Mouse (Mus musculus) embryo, embryonic 9.5 days (tissue): ENCODE measurements around the gene Ankrd63.
"Not testable (repeated sequence)": the region's sequence is repeated elsewhere in the genome, so short reads cannot be mapped to it uniquely, and the experiment has no call there.

Source experiments
- DNase-seq: peaks from one replicate; pipeline ENCODE4 v3.0.0-alpha.2; 2017; ENCODE audit errors: extremely low spot score

Gene Ankrd63

DNA sequence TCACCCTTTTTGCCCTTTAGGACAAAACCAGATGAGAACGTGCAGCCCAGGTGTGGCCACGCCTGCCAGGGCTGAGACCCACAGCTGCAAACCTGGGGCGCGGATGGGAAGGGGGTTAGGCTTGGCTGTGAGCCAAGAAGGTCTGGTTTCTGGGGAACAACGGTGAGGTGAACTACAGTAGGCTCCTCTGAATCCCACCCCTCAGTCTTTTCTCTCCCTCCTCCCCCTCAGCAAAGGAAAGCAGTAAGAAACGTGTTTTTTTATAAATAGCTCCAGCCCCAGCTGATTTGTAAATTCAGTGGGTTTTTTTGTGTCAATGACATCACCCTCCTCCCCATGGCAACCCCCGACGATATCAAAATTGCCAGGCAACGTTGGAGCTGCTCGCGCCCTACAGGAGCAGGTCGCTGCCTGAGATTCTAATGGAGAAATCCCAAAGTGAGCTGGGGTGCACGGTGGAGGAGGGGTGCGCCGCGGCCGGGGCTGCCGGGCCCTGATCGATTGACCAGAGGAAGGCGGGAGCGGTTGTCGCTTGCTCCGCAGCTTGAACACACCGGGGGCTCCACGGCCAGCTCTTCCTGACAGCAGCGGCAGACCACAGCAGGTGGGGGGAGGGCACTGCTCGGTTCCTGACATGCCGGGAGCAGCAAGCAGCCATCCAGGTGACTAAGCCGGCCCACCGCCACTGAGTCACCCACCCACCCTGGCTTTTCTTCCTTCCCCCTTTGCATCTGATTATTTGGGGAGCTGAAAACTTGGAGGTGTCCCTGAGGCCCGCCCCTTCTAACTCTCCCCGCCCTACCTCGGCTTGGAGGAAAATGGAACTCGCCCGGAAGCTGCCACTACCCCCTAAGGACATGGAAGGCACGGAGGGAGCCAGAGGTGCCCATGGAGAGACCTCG lies 40.6 kb downstream of the Ankrd63 start, which contains the start of gene Pak6:
Gene Pak6 (plus strand): TSS at position 402 of the 902 bp plus-strand sequence.
- no peak for DNase-seq

DNA sequence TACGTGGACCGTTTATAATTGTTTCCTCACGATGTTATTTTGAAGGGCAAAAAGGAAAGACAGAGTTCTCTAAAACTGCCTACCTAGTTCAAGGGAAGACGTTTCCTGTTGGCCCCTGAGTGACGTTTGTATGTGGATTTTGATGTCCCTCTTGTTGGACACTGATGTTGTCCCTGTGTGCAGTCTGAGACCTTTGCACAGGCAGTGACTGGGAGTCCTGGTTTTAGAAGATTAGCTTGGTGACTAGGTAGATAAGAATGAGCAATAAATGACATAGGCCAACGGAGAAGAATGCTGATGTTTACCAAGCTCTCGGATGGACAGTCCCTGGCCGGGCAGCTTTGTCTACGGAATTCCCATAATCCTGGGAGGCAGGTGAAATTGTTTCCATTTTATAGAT lies 41.9 kb downstream of the Ankrd63 start:
- no peak for DNase-seq

DNA sequence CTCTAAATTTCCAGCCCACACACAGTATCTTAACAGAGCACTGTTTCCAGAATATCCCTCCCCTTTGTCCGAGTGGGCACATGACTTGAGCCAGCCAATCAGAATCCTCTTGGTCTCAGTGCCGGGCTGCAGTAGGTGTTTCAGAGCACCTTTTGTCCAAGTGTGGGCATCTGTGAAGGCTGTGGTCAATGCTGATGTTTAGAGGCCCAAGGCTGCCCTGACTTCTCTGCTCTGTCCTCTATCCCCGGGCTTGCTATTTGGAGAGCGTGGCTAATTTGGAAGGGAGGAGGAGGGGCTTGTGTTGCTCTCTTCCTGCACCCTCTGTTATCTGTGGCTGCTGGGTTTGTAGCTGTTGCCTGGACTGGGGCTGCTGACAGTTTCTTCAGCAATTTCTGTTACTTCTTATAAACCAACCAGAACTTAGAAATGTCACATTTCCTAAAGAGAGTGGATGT lies 43.7 kb downstream of the Ankrd63 start:
- DNase-seq: peak; percentile 55

DNA sequence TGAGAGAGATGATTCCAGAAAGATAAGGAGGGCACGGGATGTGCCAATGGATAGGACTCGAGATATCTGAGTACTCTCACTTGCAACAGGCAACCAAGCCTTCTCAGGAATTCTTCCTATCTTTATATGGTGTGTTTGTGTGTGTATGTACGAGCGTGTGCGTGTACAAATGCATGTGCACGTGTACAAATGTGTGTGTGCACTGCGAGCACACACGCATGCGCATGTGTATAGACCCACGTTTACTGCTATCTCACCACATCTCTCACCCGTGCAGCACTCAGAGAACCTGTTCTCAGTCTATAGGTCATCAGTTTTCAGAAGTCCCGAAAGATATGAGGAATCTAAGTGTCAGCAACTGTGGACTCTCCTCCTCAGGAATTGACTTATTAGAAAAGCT lies 44.3 kb downstream of the Ankrd63 start:
- DNase-seq: no peak

DNA sequence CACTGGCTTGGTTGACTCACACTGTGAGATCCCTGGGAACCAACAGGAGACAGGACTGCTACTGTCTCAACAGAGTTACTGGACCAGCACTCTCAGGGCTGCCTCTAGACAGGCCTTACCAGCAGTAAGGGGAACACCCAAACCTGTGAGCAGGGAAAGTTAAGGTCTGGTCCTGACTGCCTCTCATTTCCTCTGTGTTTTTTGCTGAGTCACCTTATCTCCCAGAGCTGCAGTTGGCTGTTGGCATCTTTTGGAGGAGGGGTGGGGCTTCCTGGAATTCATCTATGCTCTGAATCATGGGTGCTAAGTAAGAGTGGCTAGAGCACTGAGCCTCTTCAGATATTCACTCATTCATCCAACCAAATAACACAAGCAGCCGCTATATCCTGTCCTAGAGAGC lies 44.7 kb downstream of the Ankrd63 start:
- no peak for DNase-seq

DNA sequence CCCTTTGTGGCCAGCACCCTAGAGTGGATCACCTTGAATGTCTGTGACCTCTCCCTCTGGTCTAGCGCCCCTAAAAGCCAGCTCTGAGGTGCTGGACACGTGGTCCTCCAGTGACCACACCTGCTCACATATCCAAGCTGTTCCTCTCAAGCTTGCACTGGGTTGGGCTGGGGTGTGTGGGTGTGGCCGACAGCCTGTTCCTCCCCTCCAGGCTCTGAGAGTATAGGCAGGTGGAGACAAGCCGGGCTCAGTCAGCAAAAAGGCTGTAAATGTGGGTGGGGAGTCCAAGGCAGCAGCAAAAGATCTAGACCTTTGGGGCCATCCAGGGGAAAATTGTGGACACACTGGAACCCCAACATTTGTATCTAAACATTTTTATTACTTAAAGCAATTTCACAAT lies 45.3 kb downstream of the Ankrd63 start:
- DNase-seq: no peak

DNA sequence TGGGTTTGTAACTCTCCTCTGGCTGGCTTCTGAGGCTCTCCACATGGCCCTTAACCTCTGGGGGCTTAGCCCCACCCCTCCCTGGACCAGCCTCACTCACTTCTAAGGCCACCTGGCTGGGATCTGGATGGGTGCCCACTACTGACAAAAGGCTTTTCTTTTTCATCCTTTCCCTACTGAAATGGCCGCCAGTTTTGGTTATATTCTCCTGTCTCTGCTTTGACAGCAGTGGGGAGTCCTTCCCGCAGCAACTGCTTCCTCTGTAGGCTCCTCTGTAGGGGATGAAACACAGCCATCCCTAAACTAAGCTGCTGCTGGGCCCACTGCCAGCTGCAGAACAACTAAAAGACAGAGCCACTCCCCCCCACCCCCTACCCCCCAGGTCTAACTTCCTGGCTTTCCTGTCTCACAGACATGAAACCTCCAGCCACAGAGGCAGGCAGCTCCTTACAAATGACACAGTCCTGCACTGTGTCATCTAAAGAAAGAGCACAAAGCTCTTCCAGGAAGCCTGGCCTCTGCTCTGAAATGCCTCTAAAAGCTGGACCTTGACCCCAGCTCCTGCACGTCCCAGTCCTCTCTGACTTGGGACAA lies 47.0 kb downstream of the Ankrd63 start:
- no peak for DNase-seq

DNA sequence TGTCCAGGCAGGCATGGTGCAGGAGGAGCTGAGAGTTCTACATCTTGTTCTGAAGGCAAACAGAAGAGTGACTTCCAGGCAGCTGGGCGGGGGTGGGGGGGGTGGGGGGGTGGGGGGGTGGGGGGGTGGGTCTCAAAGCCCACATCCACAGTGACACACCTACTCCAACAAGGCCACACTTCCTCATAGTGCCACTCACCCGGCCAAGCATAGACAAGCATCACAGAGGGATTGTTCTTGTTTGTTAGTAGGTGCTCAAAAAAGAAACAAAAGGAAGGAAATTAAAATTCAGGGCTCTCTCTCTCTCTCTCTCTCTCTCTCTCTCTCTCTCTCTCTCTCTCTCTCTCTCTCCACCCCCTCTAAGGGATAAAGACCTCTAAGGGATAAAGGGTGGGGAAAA lies 53.1 kb downstream of the Ankrd63 start:
- DNase-seq: not testable (repeated sequence)
